Mouse (Mus musculus) heart, embryonic 15.5 days (tissue): ENCODE data around the gene Armc8. TPM values are rescaled to one million over a fixed set of nuclear protein-coding genes. Genes with fewer than 3 reads are reported as not detected.

ENCODE experiments used
- ATAC-seq: fragments of 200-750 bp; cut with Nextera tagmentation; replicated peaks from 2 replicates; pipeline ENCODE4 v1.8.0; 2017; ENCODE audit warnings: low read depth, moderate TSS enrichment; ENCODE audit not compliant: insufficient number of reproducible peaks, insufficient read depth, low FRiP score
- H3K27ac ChIP-seq: fragments of 300-500 bp; sonication (generic); 2 replicates; pipeline ENCODE4 v1.5.1; 2015; ENCODE audit warnings: mild to moderate bottlenecking, inconsistent platforms
- H3K27me3 ChIP-seq: fragments of 300-500 bp; sonication (generic); 2 replicates; pipeline ENCODE4 v1.6.1; 2015; ENCODE audit warnings: inconsistent platforms
- H3K36me3 ChIP-seq: fragments of 300-500 bp; sonication (generic); 2 replicates; pipeline ENCODE4 v1.6.1; 2015; ENCODE audit warnings: mild to moderate bottlenecking, inconsistent platforms
- H3K4me1 ChIP-seq: fragments of 300-500 bp; sonication (generic); replicated peaks from 2 replicates; pipeline ENCODE4 v1.6.1; 2015; ENCODE audit warnings: inconsistent platforms
- H3K4me2 ChIP-seq: fragments of 300-500 bp; sonication (generic); 2 replicates; pipeline ENCODE4 v1.6.1; 2015; ENCODE audit warnings: inconsistent platforms, mild to moderate bottlenecking, moderate library complexity
- H3K4me3 ChIP-seq: fragments of 300-500 bp; sonication (generic); 2 replicates; pipeline ENCODE4 v1.5.1; 2015; ENCODE audit warnings: mild to moderate bottlenecking, inconsistent platforms
- H3K9ac ChIP-seq: fragments of 300-500 bp; sonication (generic); 2 replicates; pipeline ENCODE4 v1.6.1; 2015; ENCODE audit warnings: mild to moderate bottlenecking, inconsistent platforms
- H3K9me3 ChIP-seq: fragments of 300-500 bp; sonication (generic); replicated peaks from 2 replicates; pipeline ENCODE4 v1.6.1; 2016; ENCODE audit warnings: inconsistent platforms
- WGBS: fragments of 180-500 bp; shearing (Covaris S2); methylation state at CpG from one replicate; pipeline ENCODE4 v1.1.7; 2015; ENCODE audit warnings: mixed read lengths; 5-methylcytosine and 5-hydroxymethylcytosine counted together
- polyA plus RNA-seq: library from polyadenylated mRNA; unstranded; fragments of >200 nt; fragmentation: Nextera tagmentation; extraction: Ambion mirVana; gene quantifications from 2 replicates; pipeline ENCODE4 v1.2.1, GENCODE M21; 2015

Armc8 gene
- polyA plus RNA-seq, 1 experiment from 2014 or later, result 18.6 TPM

DNA sequence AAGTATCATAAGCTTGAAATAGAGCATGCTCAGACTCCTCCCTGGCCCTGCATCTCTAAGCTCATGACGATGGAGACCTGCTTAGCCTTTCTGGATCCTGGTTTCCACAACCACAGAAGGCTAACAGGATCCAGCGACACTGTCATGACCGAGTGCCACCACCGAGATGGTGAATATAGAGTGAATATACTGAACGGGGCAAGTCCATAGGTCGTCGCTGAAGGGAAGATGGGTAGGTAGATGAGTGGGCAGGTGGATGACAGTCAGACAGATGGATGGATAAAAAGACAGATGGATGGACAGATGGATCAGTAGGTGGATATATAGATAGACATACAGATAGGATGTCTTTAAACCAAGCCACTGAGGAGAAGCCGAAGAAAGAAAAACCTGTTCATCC, 137.4 kb downstream of the Armc8 start:
- Histone ChIP-seq H3K27ac (no peak overlapping the region), H3K27me3 (no peaks in the 10 kb centered on the region), H3K4me1 (peaks cover 17% of the 10 kb centered on the region), H3K9ac (no peak overlapping the region), H3K36me3 (no peaks in the 10 kb centered on the region), H3K4me2 (no peak overlapping the region), H3K9me3 (no peaks in the 10 kb centered on the region), H3K4me3 (no peak overlapping the region)
- ATAC-seq, result no peak
- WGBS, result 84% methylated on average over 8 of the region's 8 CpGs

DNA sequence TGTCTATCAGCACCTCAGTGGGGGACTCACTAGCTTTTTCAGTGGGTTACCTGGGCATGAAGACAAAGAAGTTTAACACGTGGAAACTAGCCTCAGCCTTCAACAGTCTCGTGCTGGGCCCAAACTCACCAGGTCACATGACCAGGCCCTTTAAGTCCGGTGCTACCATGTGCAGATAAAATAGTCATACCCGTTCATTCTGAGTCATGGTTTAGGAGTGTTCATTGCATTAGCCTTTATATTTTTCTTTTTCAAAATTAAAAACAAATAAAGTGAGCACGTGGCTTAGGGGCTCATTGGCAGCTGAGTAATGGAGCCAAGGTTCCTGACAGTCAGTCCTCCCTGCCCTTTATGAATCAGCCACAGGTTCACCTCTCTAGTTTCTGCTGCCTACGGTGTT, 137.9 kb downstream of the Armc8 start:
- ATAC-seq, result no peak
- Histone ChIP-seq H3K4me3 (no peak overlapping the region), H3K9ac (no peak overlapping the region), H3K4me2 (no peak overlapping the region), H3K36me3 (no peaks in the 10 kb centered on the region), H3K27ac (no peak overlapping the region), H3K9me3 (no peaks in the 10 kb centered on the region), H3K27me3 (no peaks in the 10 kb centered on the region), H3K4me1 (peaks cover 17% of the 10 kb centered on the region)
- 71% methylated on average over 6 of the region's 6 CpGs for WGBS

DNA sequence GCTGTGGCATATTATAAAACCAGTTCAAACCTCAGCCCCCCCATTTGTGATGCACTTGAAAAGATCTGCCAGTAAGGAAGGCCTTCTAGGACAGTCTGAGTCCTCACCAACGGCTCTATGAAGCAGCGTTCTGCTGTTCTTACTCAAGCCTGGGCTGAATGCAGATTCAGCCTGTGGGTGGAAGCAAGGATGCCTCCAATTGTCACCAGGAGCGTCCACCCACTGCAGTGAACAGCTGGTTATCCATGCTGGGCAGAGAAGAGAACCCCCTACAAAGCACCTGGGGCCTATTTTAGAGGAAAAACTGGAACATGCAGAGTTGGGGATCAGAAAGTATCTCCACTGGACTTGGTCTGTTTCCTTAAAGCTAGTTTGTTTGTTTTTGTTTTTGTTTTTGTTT, 138.9 kb downstream of the Armc8 start:
- no peak for ATAC-seq
- Histone ChIP-seq H3K4me2 (no peak overlapping the region), H3K27me3 (no peaks in the 10 kb centered on the region), H3K4me3 (no peak overlapping the region), H3K27ac (no peak overlapping the region), H3K9ac (no peak overlapping the region), H3K9me3 (no peaks in the 10 kb centered on the region), H3K4me1 (peaks cover 17% of the 10 kb centered on the region), H3K36me3 (no peaks in the 10 kb centered on the region)
- 82% methylated on average over 3 of the region's 3 CpGs for WGBS

DNA sequence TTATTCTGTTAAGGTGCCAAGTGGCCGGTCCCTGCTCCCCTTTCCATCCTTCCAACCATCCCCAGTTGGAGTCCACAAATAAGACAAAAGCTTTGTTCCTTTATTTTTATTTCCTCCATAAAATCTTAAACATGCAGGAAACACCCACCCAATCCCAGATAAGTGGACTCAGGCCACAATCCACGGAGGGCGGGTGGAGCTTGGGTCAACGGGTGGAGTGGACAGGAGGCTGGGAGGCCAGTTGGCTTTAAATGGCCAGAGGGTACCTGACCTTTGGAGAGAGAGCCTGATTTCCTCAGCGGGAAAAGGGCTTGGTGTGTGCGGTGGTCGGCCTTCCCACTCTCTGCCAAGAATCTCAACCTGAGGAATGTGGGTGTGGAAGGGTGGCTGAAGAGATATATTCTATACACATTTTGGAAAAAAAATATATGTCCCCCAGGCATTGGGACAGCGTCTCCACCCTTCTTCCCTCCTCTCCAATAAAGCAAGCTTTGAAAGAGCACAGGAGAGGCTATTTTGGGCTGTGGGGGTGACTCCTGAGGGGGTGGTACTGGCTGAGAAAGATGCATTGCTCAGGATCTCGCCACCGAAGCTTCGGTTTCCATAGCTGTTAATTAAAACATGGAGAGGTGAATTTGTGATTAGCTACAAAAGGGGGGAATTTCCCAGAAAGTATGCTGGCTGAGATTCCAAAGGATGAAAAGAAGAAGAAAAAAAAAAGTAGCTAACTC, 139.9 kb downstream of the Armc8 start:
- no peak overlapping the region for H3K27ac ChIP-seq
- 61% methylated on average over 11 of the region's 11 CpGs for WGBS
- H3K27me3 ChIP-seq, result no peaks in the 10 kb centered on the region
- H3K9me3 ChIP-seq, result no peaks in the 10 kb centered on the region
- ATAC-seq, result no peak
- peaks cover 10% of the 10 kb centered on the region; the same call in 1 of the 2 replicates for H3K4me1 ChIP-seq
- no peak overlapping the region for H3K4me3 ChIP-seq
- no peaks in the 10 kb centered on the region for H3K36me3 ChIP-seq
- no peak overlapping the region for H3K9ac ChIP-seq
- H3K4me2 ChIP-seq, result no peak overlapping the region

Other genes starting within 250 kb of the Armc8 start
- gene Esyt3, start 210.3 kb downstream of the Armc8 start, polyA plus RNA-seq, result 0.21 and 0.28 TPM in 2 replicates
- 14.4 and 14.9 TPM in 2 replicates for gene Mras, start 131.5 kb downstream of the Armc8 start, polyA plus RNA-seq
- 0.11 and 0.13 TPM in 2 replicates for gene Nme9, start 117.4 kb downstream of the Armc8 start, polyA plus RNA-seq
- 14.0 and 19.5 TPM in 2 replicates for gene Dbr1, start 6.9 kb upstream of the Armc8 start, polyA plus RNA-seq
- not detected in 2 replicates for gene A4gnt, start 43.6 kb upstream of the Armc8 start, polyA plus RNA-seq
- gene Dzip1l, start 60.6 kb upstream of the Armc8 start, polyA plus RNA-seq, result 14.1 and 18.0 TPM in 2 replicates
- gene Cldn18, start 148.4 kb upstream of the Armc8 start, polyA plus RNA-seq, result 6.1 and 15.1 TPM in 2 replicates